Mouse (Mus musculus): Measurements from ENCODE around the gene Olfr718-ps1. TPM values are rescaled to one million over a fixed set of nuclear protein-coding genes. Genes with fewer than 3 reads are reported as not detected.
"Not testable (repeated sequence)": the region's sequence is repeated elsewhere in the genome, so short reads cannot be mapped to it uniquely, and the experiment has no call there.

Gene Olfr718-ps1
- under 1 TPM; 0.10 to 0.21 TPM for total RNA-seq (2021)

DNA sequence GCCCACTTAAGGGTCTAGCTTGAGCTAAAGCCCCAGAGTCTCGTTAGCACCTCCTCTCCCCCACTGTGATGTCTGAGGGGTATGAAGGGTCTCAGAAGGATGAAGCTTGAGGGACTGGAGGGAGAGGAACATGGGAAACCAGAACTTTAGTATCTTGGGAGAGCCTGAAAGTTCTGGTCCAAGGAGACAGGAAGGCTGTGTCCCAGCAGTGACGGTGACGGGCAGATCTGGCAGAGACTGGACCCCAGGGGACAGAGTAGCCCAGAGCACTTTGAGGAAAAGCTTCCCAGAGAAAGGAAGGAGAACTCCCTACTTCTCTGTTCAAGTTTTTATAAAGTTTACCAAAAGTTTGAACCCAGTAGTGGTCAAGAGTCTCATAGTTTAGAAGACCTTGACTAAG, at the start of gene Olfr718-ps1:
TSS of gene Olfr718-ps1 (minus strand) at position 101 of the 400 bp plus-strand sequence.
- DNase-seq (ENCODE audit: extremely low spot score in 1 of 2, low spot score in 1 of 2): no peak

GRCm38 (mm10) chr5:143196506-143196905, 49.1 kb upstream of the Olfr718-ps1 start:
- DNase-seq (ENCODE audit: extremely low spot score in 1 of 2, low spot score in 1 of 2): no peak

- no peak for DNase-seq (ENCODE audit: extremely low spot score in 1 of 2, low spot score in 1 of 2)
These were observed 47.8 kb upstream of the Olfr718-ps1 start for GRCm38 (mm10) chr5:143195166-143195565.

GRCm38 (mm10) chr5:143194747-143195146, 47.4 kb upstream of the Olfr718-ps1 start:
- not testable (repeated sequence) for DNase-seq (ENCODE audit: extremely low spot score in 1 of 2, low spot score in 1 of 2)

GRCm38 (mm10) chr5:143192806-143193205, 45.4 kb upstream of the Olfr718-ps1 start:
- DNase-seq (ENCODE audit: extremely low spot score in 1 of 2, low spot score in 1 of 2): no peak

DNA sequence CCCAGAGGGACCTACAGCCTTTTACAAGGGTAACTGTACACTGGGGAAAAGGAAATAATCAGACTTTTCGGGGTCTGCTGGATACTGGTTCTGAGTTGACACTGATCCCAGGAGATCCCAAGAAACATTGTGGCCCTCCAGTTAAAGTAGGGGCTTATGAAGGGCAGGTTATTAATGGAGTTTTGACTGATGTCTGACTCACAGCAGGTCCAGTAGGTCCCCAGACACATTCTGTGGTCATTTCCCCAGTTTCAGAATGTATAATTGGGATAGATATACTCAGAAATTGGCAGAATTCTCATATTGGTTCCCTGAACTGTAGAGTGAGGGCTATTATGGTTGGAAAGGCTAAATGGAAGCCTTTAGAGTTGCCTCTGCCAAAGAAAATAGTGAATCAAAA, 40.6 kb upstream of the Olfr718-ps1 start:
- DNase-seq (ENCODE audit: extremely low spot score in 1 of 2, low spot score in 1 of 2): not testable (repeated sequence)

DNA sequence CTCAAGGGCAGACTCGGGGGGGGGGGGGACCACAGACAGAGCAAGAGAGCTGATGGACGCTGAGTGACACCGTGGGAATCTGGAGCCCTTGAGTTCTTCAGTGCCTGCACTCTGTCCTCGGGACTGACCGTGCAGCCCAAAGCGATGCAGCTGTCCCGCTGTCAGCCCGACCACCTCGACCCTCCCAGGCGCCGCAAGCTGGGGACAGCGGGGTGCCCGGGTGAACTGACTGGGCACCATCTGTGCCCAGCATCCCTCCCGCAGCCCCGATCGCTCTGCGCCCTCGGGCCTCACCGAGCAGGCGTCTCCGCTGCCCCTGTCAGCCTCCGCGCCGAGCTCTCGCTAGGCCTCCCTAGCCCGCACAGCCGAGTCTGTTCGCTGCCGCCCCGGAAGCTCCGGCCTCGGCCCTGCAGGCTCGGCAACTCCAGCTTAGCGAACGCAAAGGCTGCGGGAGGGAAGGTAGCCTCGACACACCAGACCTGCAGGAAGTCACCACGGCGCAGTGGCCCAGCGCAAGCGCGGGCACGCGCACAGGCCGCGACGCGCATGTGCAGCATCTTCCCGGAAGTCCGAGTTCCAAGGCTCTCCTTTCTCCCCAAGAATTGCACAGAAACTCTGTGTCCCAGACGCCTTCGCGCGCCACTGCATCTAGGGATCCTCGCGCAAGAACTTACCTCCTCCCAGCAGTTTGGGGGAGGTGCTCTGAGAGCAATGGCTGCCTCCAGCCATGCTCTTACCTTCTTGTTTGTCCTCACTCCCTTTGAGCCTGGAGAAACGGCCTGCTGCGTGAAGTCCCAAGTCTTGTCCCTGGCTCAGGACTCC, 33.1 kb upstream of the Olfr718-ps1 start, which contains the start of the genes Rbak and Spdye4b:
TSS of gene Rbak (minus strand) at position 521 of the 822 bp plus-strand sequence.
TSS of gene Spdye4b (plus strand) at position 763 of the 822 bp plus-strand sequence.
- DNase-seq (ENCODE audit: extremely low spot score in 1 of 2, low spot score in 1 of 2): peak; percentile 77 to 79

DNA sequence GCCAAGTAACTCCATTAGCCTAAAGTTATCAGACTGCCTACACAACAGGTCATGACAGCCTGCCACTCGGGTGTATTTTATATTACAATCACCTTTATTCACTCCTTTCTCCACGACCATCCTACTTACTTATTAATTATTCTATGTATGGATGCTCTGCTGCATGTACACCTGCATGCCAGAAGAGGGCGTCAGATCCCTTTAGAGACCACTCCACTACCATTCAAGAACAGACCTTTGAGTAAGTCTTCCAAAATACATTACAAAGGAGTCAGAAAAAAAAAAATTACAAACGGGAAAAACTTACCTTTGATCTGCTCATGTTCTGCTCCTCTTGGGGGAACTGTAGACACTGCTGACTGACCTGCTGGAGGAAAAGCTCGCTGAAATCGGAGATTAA, 31.8 kb upstream of the Olfr718-ps1 start:
- no peak for DNase-seq (ENCODE audit: extremely low spot score in 1 of 2, low spot score in 1 of 2)

DNA sequence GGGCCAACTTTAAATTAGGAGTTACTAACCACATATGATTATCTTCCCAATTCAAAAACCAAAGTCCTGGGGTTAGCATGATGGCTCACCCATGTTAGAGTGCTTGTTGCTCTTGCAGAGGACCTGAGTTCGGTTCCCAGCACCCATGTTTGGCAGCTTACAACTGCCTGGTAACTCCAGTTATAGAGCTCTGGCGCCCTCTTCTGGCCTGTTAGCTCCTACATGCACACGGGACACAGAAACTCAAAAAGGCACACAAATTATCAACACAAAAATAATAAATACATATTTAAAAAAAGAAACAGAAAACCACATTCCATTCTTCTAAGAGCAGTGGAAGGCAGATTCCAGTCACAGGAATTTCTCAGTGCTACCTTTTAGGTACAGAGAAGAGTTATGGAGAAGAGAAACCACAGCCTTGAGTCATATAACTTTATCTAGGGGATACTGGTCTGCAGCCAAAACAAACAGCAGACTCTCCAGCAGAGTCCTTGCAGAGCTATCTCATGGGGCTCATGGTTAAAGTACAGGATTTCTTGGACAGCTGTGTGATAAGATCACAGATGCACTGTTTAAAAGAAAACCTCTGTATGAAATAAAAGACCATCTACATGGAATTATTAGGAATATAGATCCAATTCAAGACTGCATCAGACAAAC, 30.3 kb upstream of the Olfr718-ps1 start:
- no peak for DNase-seq (ENCODE audit: extremely low spot score in 1 of 2, low spot score in 1 of 2)

DNA sequence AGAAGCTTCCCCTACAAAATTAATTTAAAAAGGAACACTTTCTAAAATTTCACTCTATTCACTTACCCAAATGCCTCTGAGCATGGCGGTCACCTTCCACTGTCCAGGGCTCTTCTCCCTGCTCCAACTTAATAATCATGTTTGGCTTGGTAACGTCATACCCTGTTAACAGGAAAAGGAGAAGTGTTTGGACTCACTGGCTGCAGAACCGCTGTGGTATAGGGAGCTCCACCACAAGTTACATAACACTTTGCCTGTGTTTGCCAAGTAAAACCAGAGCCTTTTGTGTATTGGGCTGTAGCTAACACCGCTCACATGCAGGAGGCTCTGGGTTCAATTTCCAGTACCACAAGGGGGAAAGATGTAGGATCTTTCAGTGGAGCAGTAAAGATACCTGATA, 28.6 kb upstream of the Olfr718-ps1 start:
- no peak for DNase-seq (ENCODE audit: extremely low spot score in 1 of 2, low spot score in 1 of 2)

DNA sequence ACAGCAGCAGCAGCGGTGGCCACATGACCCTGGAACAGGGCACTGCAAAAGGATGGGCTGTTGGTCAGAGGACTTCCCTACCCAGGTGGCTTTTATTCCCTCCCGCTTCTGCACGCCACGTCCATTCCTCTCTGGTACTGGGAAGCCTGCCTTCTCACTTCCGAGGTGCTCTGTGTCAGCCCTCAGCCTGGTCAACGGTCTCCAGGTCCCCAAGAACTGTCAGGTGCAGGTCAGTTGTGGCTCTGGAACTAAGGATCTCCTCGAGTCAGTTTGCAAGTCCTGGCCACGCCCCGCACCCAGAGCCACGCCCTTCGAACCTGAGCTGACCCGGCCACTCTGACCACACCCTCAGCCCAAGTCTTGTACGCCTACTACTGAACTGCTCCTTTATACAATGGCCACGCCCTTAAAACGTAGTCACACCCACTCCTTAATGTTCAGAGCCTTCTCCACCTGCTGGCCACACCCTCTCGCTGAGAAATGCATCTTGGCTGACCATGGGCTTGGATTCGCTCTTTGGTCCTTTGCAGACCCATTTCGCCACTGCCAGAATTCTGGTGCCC, 18.2 kb upstream of the Olfr718-ps1 start:
- no peak for DNase-seq (ENCODE audit: extremely low spot score in 1 of 2, low spot score in 1 of 2)

GRCm38 (mm10) chr5:143155534-143155933, 8.2 kb upstream of the Olfr718-ps1 start:
- no peak for DNase-seq (ENCODE audit: extremely low spot score in 1 of 2, low spot score in 1 of 2)

DNA sequence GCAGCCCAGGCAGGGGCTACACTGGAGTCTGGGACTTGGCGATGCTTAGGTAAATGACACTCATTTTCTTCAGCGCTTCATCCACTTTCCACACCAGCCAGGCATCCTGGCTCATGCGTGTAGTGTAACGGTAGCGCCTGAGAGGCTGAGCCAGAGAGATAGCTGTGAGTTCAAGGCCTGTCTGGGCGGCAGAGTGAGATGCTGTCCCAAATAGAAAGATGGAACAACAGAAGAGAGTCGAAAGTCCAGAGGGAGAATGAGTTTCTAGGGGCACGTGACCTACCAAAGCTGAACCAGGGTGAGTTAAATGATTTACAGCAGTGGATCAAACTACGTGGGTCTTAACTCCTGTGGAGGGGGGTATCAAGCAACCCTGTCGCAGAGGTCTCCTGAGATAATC, 6.4 kb upstream of the Olfr718-ps1 start:
- DNase-seq (ENCODE audit: extremely low spot score in 1 of 2, low spot score in 1 of 2): no peak

DNA sequence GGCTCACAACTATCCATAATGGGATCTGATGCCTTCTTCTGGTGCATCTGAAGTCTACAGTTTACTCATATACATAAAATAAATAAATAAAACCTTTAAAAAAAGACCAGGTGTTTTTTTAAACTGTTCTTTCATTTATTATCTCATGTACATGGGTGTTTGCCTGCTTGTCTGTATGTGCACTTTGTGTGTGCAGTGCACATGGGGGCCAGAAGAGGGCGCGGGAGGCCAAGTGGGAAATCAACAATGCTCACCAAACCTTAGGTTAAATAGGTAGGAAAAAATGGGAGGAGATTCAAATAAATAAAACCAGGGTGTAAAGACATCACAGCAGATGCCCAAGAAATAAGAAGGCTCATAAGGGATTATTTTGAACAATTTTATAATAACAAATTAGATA, 2.7 kb upstream of the Olfr718-ps1 start:
- DNase-seq (ENCODE audit: extremely low spot score in 1 of 2, low spot score in 1 of 2): no peak

- DNase-seq (ENCODE audit: extremely low spot score in 1 of 2, low spot score in 1 of 2): no peak
These were observed 2.2 kb upstream of the Olfr718-ps1 start for GRCm38 (mm10) chr5:143149536-143149935.

DNA sequence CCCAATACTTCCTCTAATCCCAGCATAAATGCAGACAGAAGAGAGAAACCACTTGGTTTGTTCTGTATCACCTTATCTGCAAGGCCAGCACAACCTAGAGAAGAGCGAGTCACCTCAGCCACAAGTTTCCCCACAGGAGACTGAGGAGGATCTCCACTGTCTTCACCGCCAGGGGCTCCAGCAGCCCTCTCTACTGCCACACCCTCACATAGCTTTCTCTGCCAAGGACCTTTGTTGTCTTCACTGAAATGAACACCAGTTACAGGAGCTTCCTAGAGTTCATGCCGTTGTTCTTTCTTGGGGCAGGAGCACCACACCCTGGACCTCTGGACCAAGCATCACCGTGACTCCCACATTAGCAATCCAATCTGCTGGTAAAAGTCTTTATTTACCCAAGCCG, 1.3 kb upstream of the Olfr718-ps1 start:
- DNase-seq (ENCODE audit: extremely low spot score in 1 of 2, low spot score in 1 of 2): no peak

DNA sequence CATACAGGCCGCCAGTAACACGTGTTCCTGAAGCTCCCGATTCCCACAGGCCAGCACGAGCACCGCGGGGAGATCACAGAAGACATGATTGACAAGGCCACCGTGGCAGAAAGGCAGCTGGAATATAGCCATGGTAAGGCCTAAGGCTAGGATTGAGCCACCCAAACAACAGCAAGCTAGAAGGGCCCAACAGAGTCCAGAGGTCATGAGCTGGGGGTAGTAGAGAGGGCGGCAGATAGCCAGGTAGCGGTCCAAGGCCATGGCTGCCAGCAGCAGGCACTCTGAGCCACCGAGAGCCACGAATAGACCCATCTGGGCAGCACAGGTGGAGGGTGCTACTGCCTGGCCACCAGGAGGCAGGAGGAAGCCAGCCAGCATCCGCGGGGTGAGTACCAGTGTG, 9.8 kb downstream of the Olfr718-ps1 start:
- no peak for DNase-seq (ENCODE audit: extremely low spot score in 1 of 2, low spot score in 1 of 2)

- no peak for DNase-seq (ENCODE audit: extremely low spot score in 1 of 2, low spot score in 1 of 2)
These were observed 12.3 kb downstream of the Olfr718-ps1 start for GRCm38 (mm10) chr5:143135042-143135441.

DNA sequence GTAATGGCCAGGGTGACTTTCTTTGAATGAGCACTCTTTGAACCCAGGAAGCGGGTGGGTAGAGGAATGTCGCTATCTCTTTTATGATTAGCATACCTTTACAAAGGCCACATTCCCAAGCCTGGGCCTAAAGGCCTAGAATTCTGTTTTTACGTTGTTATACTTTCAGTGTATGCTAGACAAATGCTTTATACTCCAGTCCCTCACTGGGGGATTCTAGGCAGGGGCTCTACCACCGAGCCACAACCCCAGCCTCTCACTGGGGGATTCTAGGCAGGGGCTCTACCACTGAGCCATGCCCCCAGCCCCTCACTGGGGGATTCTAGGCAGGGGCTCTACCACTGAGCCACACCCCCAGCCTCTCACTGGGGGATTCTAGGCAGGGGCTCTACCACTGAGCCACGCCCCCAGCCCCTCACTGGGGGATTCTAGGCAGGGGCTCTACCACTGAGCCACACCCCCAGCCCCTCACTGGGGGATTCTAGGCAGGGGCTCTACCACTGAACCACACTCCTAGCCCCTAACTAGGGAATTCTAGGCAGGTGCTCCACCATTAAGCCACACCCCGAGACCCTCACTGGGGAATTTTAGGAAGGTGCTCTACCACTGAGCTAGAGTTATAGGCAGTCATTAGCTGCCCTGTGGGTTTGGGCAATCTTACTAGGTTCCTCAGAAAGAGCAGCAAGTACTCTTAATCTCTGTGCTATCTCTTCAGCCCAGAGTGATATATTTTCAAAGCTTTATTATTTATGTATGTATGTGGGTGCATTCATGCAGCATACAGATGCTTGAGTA, 13.0 kb downstream of the Olfr718-ps1 start:
- DNase-seq (ENCODE audit: extremely low spot score in 1 of 2, low spot score in 1 of 2): not testable (repeated sequence)

GRCm38 (mm10) chr5:143132935-143133514, 14.4 kb downstream of the Olfr718-ps1 start:
- no peak for DNase-seq (ENCODE audit: extremely low spot score in 1 of 2, low spot score in 1 of 2)

All from layer of hippocampus, postnatal 25 days (tissue).